ENCODE assay signal across 18 mouse cellular contexts in genomic region chr5:136082345-136082744, GRCm38 (mm10). TPM values are rescaled to one million over a fixed set of nuclear protein-coding genes. Genes with fewer than 3 reads are reported as not detected.
DNase-seq lines count a peak whose midpoint lies in the region; ATAC-seq and TF ChIP-seq lines count a peak whose summit lies in the region.
"Had no signal": no experiment of that assay in that cellular context is flagged by ENCODE, and none has a peak within 500 bp of the region (broad histone marks: within the 10 kb centered on the region; RNA-seq: fewer than 3 reads in every experiment).

No protein-coding gene starts in this region.

- no peaks in the 10 kb centered on the region for H3K9me3 ChIP-seq in lung, embryonic 14.5 days (ENCODE audit: low read depth, low read length)
- no peaks in the 10 kb centered on the region for H3K9me3 ChIP-seq in G1E (replicated peaks)
- H3K9me3 ChIP-seq: embryonic facial prominence, embryonic 15.5 days; forebrain, embryonic 13.5 days; midbrain, embryonic 10.5 days had no signal

- WGBS in lung, embryonic 14.5 days, result 71% methylated on average over 4 of the region's 4 CpGs

- intact Hi-C loops in gastrocnemius, adult 2 months (cut with DNase I), result no loop called here

- H3K27me3 ChIP-seq in lung, embryonic 14.5 days (ENCODE audit: insufficient read depth, low read length), result peaks cover 18% of the 10 kb centered on the region
- H3K27me3 ChIP-seq in G1E (ENCODE audit: insufficient read depth, low read length), result peaks cover 32% of the 10 kb centered on the region
- no peaks in the 10 kb centered on the region for H3K27me3 ChIP-seq in splenic B cell, adult 2 months (ENCODE audit: control insufficient read depth, insufficient read depth, low read length, poor library complexity, severe bottlenecking)

- TF ChIP-seq CTCF in gastrocnemius, adult 2 months (IDR thresholded peaks at IDR 0.05), result peak; percentile 36
- peak; percentile 46; the same call in 1 of the 2 replicates for TF ChIP-seq CTCF in lung, embryonic 14.5 days (IDR thresholded peaks at IDR 0.05; ENCODE audit: low read depth)
- TF ChIP-seq CTCF in G1E (IDR thresholded peaks at IDR 0.05; ENCODE audit: low read depth, low read length), result peak; percentile 35; the same call in 1 of the 2 replicates

- ATAC-seq in lung, embryonic 14.5 days (ENCODE audit: insufficient read depth), result no peak
- no peak for ATAC-seq in G1E (ENCODE audit: extremely low read depth, insufficient number of reproducible peaks, low FRiP score, poor library complexity, severe bottlenecking)
- ATAC-seq in inflammation-experienced regulatory T-cells, adult 6 months, result no peak
- ATAC-seq: forebrain, embryonic 13.5 days had no signal

- no peaks in the 10 kb centered on the region for H3K36me3 ChIP-seq in lung, embryonic 14.5 days (ENCODE audit: insufficient read depth)
- H3K36me3 ChIP-seq in G1E (replicated peaks), result no peaks in the 10 kb centered on the region
- no peaks in the 10 kb centered on the region for H3K36me3 ChIP-seq in splenic B cell, adult 2 months (ENCODE audit: control insufficient read depth, insufficient read depth, low read length, poor library complexity, severe bottlenecking)
- H3K36me3 ChIP-seq: embryonic facial prominence, embryonic 15.5 days; midbrain, embryonic 10.5 days had no signal

- H3K27ac ChIP-seq in gastrocnemius, adult 2 months, result no peak overlapping the region
- H3K27ac ChIP-seq in lung, embryonic 14.5 days (ENCODE audit: low read depth), result no peak overlapping the region
- H3K27ac ChIP-seq: embryonic facial prominence, embryonic 15.5 days; forebrain, embryonic 13.5 days; midbrain, embryonic 10.5 days had no signal

- H3K4me3 ChIP-seq in gastrocnemius, adult 2 months, result no peak overlapping the region
- H3K4me3 ChIP-seq in lung, embryonic 14.5 days (ENCODE audit: low read depth, low read length), result no peak overlapping the region
- no peak overlapping the region for H3K4me3 ChIP-seq in G1E (ENCODE audit: low read depth, low read length)
- H3K4me3 ChIP-seq: embryonic facial prominence, embryonic 15.5 days; forebrain, embryonic 13.5 days; midbrain, embryonic 10.5 days; myocyte had no signal

- H3K4me2 ChIP-seq in lung, embryonic 14.5 days, result no peak overlapping the region
- H3K4me2 ChIP-seq: embryonic facial prominence, embryonic 15.5 days; forebrain, embryonic 13.5 days; heart, embryonic 11.5 days had no signal

- DNase-seq in gastrocnemius, adult 2 months, result no peak
- no peak for DNase-seq in gastrocnemius, postnatal 4 days (ENCODE audit: low spot score in 2 of 2)
- DNase-seq in lung, embryonic 14.5 days, result no peak
- DNase-seq in lung, postnatal 14 days, result no peak
- no peak for DNase-seq in G1E (ENCODE audit: low spot score)
- DNase-seq in splenic B cell, adult 2 months (ENCODE audit: low read depth, low spot score), result peak; percentile 47
- DNase-seq in urinary bladder, postnatal 25 days (ENCODE audit: low spot score), result no peak
- DNase-seq: cerebellum, adult 8-10 months; kidney, adult 18-20 months had no signal

- peaks cover 5% of the 10 kb centered on the region for H3K4me1 ChIP-seq in lung, embryonic 14.5 days (ENCODE audit: insufficient read depth)
- H3K4me1 ChIP-seq in G1E (ENCODE audit: insufficient read depth, low read depth, low read length), result peaks cover 21% of the 10 kb centered on the region

- H3K9ac ChIP-seq in lung, embryonic 14.5 days, result no peak overlapping the region
- H3K9ac ChIP-seq: embryonic facial prominence, embryonic 15.5 days; forebrain, embryonic 13.5 days had no signal

RNA-seq across cellular contexts. Expression of gene Rasa4, which starts 1.4 kb away (rescaled TPM):
- total RNA-seq in gastrocnemius, adult 2 months (2021), result 10 to 100 TPM; 25.0 to 28.8 TPM
- total RNA-seq in gastrocnemius, postnatal 4 days (2021), result 1 to 10 TPM; 7.4 TPM
- polyA plus RNA-seq in lung, embryonic 14.5 days (2014; fragmentation: Nextera tagmentation; extraction: Ambion mirVana), result 4.2 and 4.4 TPM in 2 replicates
- 0.29 TPM in 1 of 2 replicates, not detected in the other for total RNA-seq in G1E (2014; fragmentation: Nextera tagmentation)
- 0.38 and 0.81 TPM in 2 replicates for total RNA-seq in G1E (2017)
- polyA plus RNA-seq in G1E (2012), result 0.11 and 0.18 TPM in 2 replicates
- polyA plus RNA-seq in inflammation-experienced regulatory T-cells, adult 6 months (2017; shearing (Covaris generic)), result 1 to 10 TPM; 1.5 to 2.4 (median 1.7) TPM

RNA-seq across cellular contexts. Expression of gene Upk3bl, which starts 28.1 kb away (rescaled TPM):
- total RNA-seq in gastrocnemius, adult 2 months (2021), result not detected
- total RNA-seq in gastrocnemius, postnatal 4 days (2021), result under 1 TPM; 0.26 to 0.66 TPM
- 1.5 and 1.8 TPM in 2 replicates for polyA plus RNA-seq in lung, embryonic 14.5 days (2014; fragmentation: Nextera tagmentation; extraction: Ambion mirVana)
- not detected in 2 replicates for total RNA-seq in G1E (2014; fragmentation: Nextera tagmentation)
- total RNA-seq in G1E (2017), result not detected in 2 replicates
- polyA plus RNA-seq in G1E (2012), result not detected in 2 replicates
- polyA plus RNA-seq in inflammation-experienced regulatory T-cells, adult 6 months (2017; shearing (Covaris generic)), result not detected
- total RNA-seq: gastrocnemius, adult 8-10 months; hematopoietic stem cell, adult 5-6 weeks had no signal
- polyA plus RNA-seq: forebrain, embryonic 13.5 days; myocyte had no signal

RNA-seq across cellular contexts. Expression of gene Polr2j, which starts 34.1 kb away (rescaled TPM):
- 10 to 100 TPM; 62.9 to 69.6 TPM for total RNA-seq in gastrocnemius, adult 2 months (2021)
- 10 to 100 TPM; 81.3 to 86.7 TPM for total RNA-seq in gastrocnemius, postnatal 4 days (2021)
- polyA plus RNA-seq in lung, embryonic 14.5 days (2014; fragmentation: Nextera tagmentation; extraction: Ambion mirVana), result 217 and 229 TPM in 2 replicates
- 71.5 and 76.8 TPM in 2 replicates for total RNA-seq in G1E (2014; fragmentation: Nextera tagmentation)
- 192 and 216 TPM in 2 replicates for total RNA-seq in G1E (2017)
- polyA plus RNA-seq in G1E (2012), result 99.2 and 163 TPM in 2 replicates
- 100 to 1,000 TPM; 120 to 150 (median 121) TPM for polyA plus RNA-seq in inflammation-experienced regulatory T-cells, adult 6 months (2017; shearing (Covaris generic))

RNA-seq across cellular contexts. Expression of gene Upk3b, which starts 44.0 kb away (rescaled TPM):
- total RNA-seq in gastrocnemius, adult 2 months (2021), result not detected
- total RNA-seq in gastrocnemius, postnatal 4 days (2021), result under 1 TPM; 0.10 to 0.23 TPM
- polyA plus RNA-seq in lung, embryonic 14.5 days (2014; fragmentation: Nextera tagmentation; extraction: Ambion mirVana), result 23.8 and 26.7 TPM in 2 replicates
- total RNA-seq in G1E (2014; fragmentation: Nextera tagmentation) (not detected in 2 replicates), G1E (2017) (0.05 and 0.06 TPM in 2 replicates)
- 0.03 TPM in 1 of 2 replicates, not detected in the other for polyA plus RNA-seq in G1E (2012)
- under 1 TPM in 1 of 3 experiments, not detected in 2; 0.16 TPM for polyA plus RNA-seq in inflammation-experienced regulatory T-cells, adult 6 months (2017; shearing (Covaris generic))
- total RNA-seq: gastrocnemius, adult 8-10 months; hematopoietic stem cell, adult 5-6 weeks; left cerebral cortex, adult 8-10 months had no signal
- polyA plus RNA-seq: forebrain, embryonic 13.5 days; midbrain, embryonic 10.5 days; myocyte had no signal

RNA-seq across cellular contexts. Expression of gene Lrwd1, which starts 53.5 kb away (rescaled TPM):
- total RNA-seq in gastrocnemius, adult 2 months (2021), result 1 to 10 TPM; 4.6 to 5.5 TPM
- total RNA-seq in gastrocnemius, postnatal 4 days (2021), result 10 to 100 TPM; 10.2 to 11.7 TPM
- polyA plus RNA-seq in lung, embryonic 14.5 days (2014; fragmentation: Nextera tagmentation; extraction: Ambion mirVana), result 36.6 and 37.6 TPM in 2 replicates
- total RNA-seq in G1E (2014; fragmentation: Nextera tagmentation), result 16.6 and 16.9 TPM in 2 replicates
- total RNA-seq in G1E (2017), result 43.3 and 51.8 TPM in 2 replicates
- polyA plus RNA-seq in G1E (2012), result 92.6 and 112 TPM in 2 replicates
- 10 to 100 TPM; 37.0 to 37.7 (median 37.2) TPM for polyA plus RNA-seq in inflammation-experienced regulatory T-cells, adult 6 months (2017; shearing (Covaris generic))

Comparison
In these comparisons a context has a peak if more than half of its experiments do, and no peak if none do; other contexts are left out.
1. RNA of gene Rasa4, which starts 1.4 kb away (total RNA-seq): 25.0 to 28.8 TPM in gastrocnemius, adult 2 months and 7.4 TPM in gastrocnemius, postnatal 4 days; 0.29 to 0.81 TPM in G1E; every median in the first group is over 4 times any median in the second.
2. Peak in every context shown above with its lines, with median percentiles within 50 percentile points of each other: CTCF ChIP-seq.